Comparison of ENCODE assay signal across 18 mouse cellular contexts in the genomic region with DNA sequence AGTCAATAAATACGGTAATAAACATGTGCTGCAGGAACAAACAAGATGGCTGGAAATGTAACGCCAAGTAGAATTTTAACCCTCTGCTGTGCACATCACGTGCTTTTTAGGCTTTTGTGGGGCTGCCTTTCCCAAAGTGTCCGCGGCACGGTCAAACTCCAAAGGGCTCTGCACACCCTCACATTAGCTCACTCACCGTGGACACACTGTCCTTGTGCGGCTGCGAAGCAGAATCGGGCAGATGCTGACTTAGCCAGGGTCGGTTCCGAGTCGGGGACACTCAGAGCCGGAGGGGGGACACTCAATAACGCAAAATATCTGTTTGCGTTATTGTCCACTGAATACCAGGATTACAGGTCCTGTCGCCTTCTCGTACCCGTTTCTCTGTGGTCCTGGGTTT.
A peak's percentile ranks its signal among the peaks of the same experiment; 100 is the strongest.
DNase-seq lines count a peak whose midpoint lies in the region; ATAC-seq lines count a peak whose summit lies in the region.
"Had no signal": no experiment of that assay in that cellular context is flagged by ENCODE, and none has a peak within 500 bp of the region (broad histone marks: within the 10 kb centered on the region; RNA-seq: fewer than 3 reads in every experiment).

No protein-coding gene starts in this region.

- no peak overlapping the region for H3K4me2 ChIP-seq in hindbrain, embryonic 12.5 days (replicated peaks)
- H3K4me2 ChIP-seq: forebrain, embryonic 13.5 days; intestine, embryonic 15.5 days had no signal

- H3K9ac ChIP-seq in hindbrain, embryonic 12.5 days = no peak overlapping the region
- H3K9ac ChIP-seq: forebrain, embryonic 13.5 days; intestine, embryonic 15.5 days had no signal

- H3K4me3 ChIP-seq in hindbrain, embryonic 12.5 days = no peak overlapping the region
- H3K4me3 ChIP-seq: forebrain, embryonic 13.5 days; heart, embryonic 10.5 days; intestine, embryonic 15.5 days had no signal

- H3K27me3 ChIP-seq in hindbrain, embryonic 12.5 days = no peaks in the 10 kb centered on the region
- H3K27me3 ChIP-seq: intestine, embryonic 15.5 days had no signal

- no peaks in the 10 kb centered on the region for H3K36me3 ChIP-seq in hindbrain, embryonic 12.5 days
- H3K36me3 ChIP-seq: heart, embryonic 10.5 days; intestine, embryonic 15.5 days had no signal

- WGBS in hindbrain, embryonic 12.5 days = 93% methylated on average over 19 of the region's 19 CpGs

- DNase-seq in adrenal gland, adult (ENCODE audit: inconsistent age in 2 of 2, low spot score in 1 of 2) = peak; percentile 66 to 77
- no peak for DNase-seq in adrenal gland, postnatal 4 days (ENCODE audit: low spot score in 2 of 2)
- DNase-seq in kidney, adult 8-10 months = peak; percentile 1 to 55
- no peak for DNase-seq in kidney, postnatal 10 days
- DNase-seq in R1 (ENCODE audit: low read depth, low spot score) = peak; percentile 10
- peak; percentile 53 for DNase-seq in adrenal gland, postnatal 25 days
- no peak for DNase-seq in spleen, postnatal 4 days (ENCODE audit: low spot score in 2 of 2)
- DNase-seq: cerebellum, adult 9-10 months; lung, postnatal 4 days; retina, postnatal 1 day; thymus, adult 18-20 months; thymus, postnatal 36 days had no signal

- ATAC-seq in hindbrain, embryonic 12.5 days (ENCODE audit: low FRiP score) = no peak
- ATAC-seq: forebrain, embryonic 13.5 days; hindbrain, embryonic 16.5 days; intestine, embryonic 15.5 days; midbrain, embryonic 16.5 days had no signal

- H3K9me3 ChIP-seq in hindbrain, embryonic 12.5 days (replicated peaks) = no peaks in the 10 kb centered on the region
- H3K9me3 ChIP-seq: forebrain, embryonic 13.5 days; heart, embryonic 10.5 days; intestine, embryonic 15.5 days had no signal

- H3K27ac ChIP-seq in hindbrain, embryonic 12.5 days = no peak overlapping the region
- H3K27ac ChIP-seq: forebrain, embryonic 13.5 days; heart, embryonic 10.5 days; intestine, embryonic 15.5 days had no signal

- peaks cover 7% of the 10 kb centered on the region for H3K4me1 ChIP-seq in hindbrain, embryonic 12.5 days
- H3K4me1 ChIP-seq: heart, embryonic 10.5 days; intestine, embryonic 15.5 days had no signal

Comparison
In these comparisons a context has a peak if more than half of its experiments do, and no peak if none do; other contexts are left out.
1. DNase-seq: peak in adrenal gland, adult (2 of 2), kidney, adult 8-10 months (2 of 2), R1 (single experiment) and adrenal gland, postnatal 25 days (single experiment); none in adrenal gland, postnatal 4 days (0 of 2), kidney, postnatal 10 days (single experiment) and spleen, postnatal 4 days (0 of 2).